Mouse (Mus musculus) R1 (cell line): ENCODE measurements around the gene Zfp868.
A peak's percentile ranks its signal among the peaks of the same experiment; 100 is the strongest.
"Not testable (repeated sequence)": the region's sequence is repeated elsewhere in the genome, so short reads cannot be mapped to it uniquely, and the experiment has no call there.

Experiments
- DNase-seq: peaks from one replicate; pipeline ENCODE4 v3.0.0-alpha.2; 2018; ENCODE audit warnings: low read depth, low spot score

Gene Zfp868

GRCm38 (mm10) chr8:69625095-69625789, at the start of gene Zfp868:
Gene Zfp868 (minus strand): TSS chr8:69625548.
- peak; percentile 99 for DNase-seq

- DNase-seq = peak; percentile 33
Observed at GRCm38 (mm10) chr8:69665051-69665450, 39.7 kb upstream of the Zfp868 start.

DNA sequence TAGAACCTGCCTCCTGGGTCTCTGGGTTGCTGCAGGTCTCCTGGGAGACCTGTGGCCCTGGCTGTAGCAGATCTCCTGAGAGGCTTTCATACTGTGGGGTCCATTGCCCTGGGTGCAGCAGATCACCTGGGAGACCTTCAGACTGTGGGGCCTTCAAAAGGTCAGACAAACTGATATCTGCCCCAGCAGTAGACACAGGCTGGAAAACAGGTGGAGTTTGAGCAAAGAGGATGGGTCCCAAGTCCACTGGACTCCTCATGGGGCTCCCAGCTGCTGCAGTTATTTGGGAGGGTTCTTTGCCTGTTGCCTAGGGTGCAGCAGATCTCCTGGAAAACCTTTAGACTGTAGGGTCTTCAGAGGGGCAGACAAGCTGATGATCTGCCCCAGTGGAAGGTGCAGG, 35.9 kb upstream of the Zfp868 start:
- DNase-seq = no peak

DNA sequence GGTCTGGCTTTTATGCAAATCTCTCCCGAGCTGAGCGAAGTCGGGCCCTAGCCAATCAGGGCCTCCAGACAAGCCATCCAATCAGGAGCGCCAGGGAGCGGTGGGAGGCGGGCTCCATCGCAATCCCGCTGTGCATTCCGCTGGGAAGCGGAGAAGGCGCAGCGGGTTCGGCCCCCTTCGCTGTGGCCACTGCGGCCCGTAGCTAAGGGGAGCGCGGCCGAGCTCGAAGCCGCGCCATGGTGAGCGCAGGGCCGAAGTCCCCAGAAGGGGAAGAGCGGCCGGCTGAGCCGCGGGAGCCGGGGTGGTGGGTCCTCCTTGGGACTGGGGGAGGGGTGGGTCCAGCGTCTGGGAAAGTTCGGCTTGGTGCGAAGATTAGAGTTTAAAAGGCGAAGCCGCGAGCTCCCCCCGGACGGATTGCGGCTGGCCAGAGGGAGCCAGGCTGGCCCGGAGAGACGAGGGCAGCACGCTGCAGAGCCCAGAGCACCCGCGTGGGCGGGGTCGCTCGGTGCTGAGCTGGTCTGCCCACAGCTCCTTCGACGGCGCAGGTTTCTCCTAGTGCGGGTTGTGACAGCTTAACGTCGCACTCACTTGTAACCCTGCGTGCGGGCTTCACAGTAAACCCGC, 29.1 kb upstream of the Zfp868 start, which contains the start of gene Zfp964:
Gene Zfp964, plus strand, starts transcription at position 122 of the 624 bp plus-strand sequence.
- DNase-seq = peak; percentile 95

GRCm38 (mm10) chr8:69653808-69654357, 28.5 kb upstream of the Zfp868 start:
- DNase-seq = no peak

DNA sequence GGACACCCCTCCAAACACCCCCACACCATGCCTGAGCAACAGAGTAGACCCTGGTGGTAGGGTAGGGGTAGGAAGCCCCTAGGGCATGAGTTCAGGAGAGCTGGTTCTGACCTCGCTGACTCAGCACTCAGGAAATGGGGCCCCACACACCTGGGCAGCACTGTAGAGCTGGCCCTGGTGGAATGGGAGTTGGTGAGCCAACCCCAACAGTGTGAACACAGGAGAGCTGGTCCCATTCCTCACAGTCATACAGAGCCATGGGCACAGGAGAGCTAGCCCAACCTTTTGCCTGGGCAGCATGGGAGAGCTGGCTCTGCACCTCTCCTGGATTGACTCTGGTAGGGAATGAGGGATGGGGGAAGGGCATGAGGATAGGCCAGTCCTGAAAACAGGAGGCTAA, 7.3 kb downstream of the Zfp868 start:
- DNase-seq = no peak

GRCm38 (mm10) chr8:69614687-69615086, 10.7 kb downstream of the Zfp868 start:
- DNase-seq = no peak

GRCm38 (mm10) chr8:69597598-69597997, 27.8 kb downstream of the Zfp868 start:
- DNase-seq = not testable (repeated sequence)

GRCm38 (mm10) chr8:69584611-69585202, 40.6 kb downstream of the Zfp868 start:
- DNase-seq = peak; percentile 67

DNA sequence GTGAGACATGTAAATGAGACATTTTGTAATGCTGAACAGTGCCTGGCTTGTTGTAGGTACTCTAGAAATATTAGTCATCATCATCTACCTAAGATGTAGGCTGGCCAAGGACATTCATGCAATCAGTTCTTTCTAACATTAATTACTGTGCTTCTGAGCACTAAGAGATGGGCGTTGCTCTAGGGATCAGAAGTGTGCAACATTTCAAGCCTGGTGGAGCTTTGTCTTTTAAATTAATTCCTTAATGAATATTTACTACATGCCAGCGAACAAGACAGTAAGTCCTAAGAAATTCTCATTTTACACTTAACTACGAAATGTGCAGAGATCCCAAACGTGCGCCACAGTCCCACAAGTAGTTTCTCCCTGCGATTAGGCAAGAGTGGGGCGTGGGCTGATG, 41.1 kb downstream of the Zfp868 start:
- DNase-seq = peak; percentile 24
